Mouse (Mus musculus) kidney, adult 2 months (tissue): ENCODE results near the gene Zfp524.

Experiments used
- CTCF ChIP-seq: fragments of 200-500 bp; conservative IDR thresholded peaks from 2 replicates; pipeline ENCODE4 v1.5.1; 2011; ENCODE audit warnings: low read depth, mild to moderate bottlenecking, control low read depth, low read length, moderate library complexity, mixed read lengths; ENCODE audit not compliant: insufficient read depth, insufficient read length
- POLR2A ChIP-seq: fragments of 200-500 bp; IDR thresholded peaks from one replicate; pipeline ENCODE4 v1.6.1; 2011; ENCODE audit warnings: low read depth, low read length, control low read depth

DNA sequence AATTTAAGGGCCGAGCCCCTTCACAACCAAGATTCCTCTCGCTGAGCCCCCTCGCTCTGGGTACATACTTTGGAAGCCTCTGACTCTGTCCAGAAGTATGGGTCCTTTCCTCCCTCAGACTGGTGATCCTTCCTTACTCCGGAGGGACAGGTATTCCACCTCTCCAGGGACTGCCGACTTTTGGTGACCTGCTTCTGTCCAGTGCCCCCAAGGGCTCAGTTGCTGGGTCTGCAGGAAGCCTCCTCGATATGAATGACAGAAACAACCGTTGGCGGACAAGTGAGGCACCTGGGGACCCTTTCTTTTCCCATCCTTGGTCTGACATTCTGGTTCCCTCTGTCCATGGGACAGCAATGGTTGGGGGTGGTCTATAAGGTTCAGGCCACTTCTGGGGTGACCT is 43.2 kb downstream of the Zfp524 start:
- TF ChIP-seq CTCF, result no peak
- no peak for TF ChIP-seq POLR2A
